8 mouse cellular contexts compared by ENCODE assay signal in genomic region chr19:56723331-56724125, GRCm38 (mm10). TPM values are rescaled to one million over a fixed set of nuclear protein-coding genes. Genes with fewer than 3 reads are reported as not detected.
DNase-seq lines count a peak whose midpoint lies in the region; ATAC-seq and TF ChIP-seq lines count a peak whose summit lies in the region.

No protein-coding gene starts in this region.

- H3K4me2 ChIP-seq in intestine, embryonic 16.5 days (ENCODE audit: low read depth, low read length), result peak overlapping the region; percentile 97
- H3K4me2 ChIP-seq in neural tube, embryonic 15.5 days, result peak overlapping the region; percentile 96

- peak; percentile 71 for ATAC-seq in intestine, embryonic 16.5 days
- ATAC-seq in neural tube, embryonic 15.5 days (ENCODE audit: low FRiP score), result no peak

- H3K27ac ChIP-seq in bone marrow macrophage, adult 2 months (ENCODE audit: insufficient read depth, low read depth, low read length), result no peak overlapping the region
- H3K27ac ChIP-seq in intestine, embryonic 16.5 days (ENCODE audit: low read length), result no peak overlapping the region
- H3K27ac ChIP-seq in neural tube, embryonic 15.5 days (replicated peaks), result no peak overlapping the region

- TF ChIP-seq CTCF in bone marrow macrophage, adult 2 months (IDR thresholded peaks at IDR 0.05; ENCODE audit: low read depth, low read length), result no peak
- no peak for TF ChIP-seq CTCF in lung, adult 2 months (IDR thresholded peaks at IDR 0.05; ENCODE audit: insufficient read depth, low read length)

- H3K9ac ChIP-seq in intestine, embryonic 16.5 days (ENCODE audit: low read depth, low read length), result peak overlapping the region; percentile 70
- peak overlapping the region; percentile 5 for H3K9ac ChIP-seq in neural tube, embryonic 15.5 days (replicated peaks)

- H3K27me3 ChIP-seq in intestine, embryonic 16.5 days (replicated peaks; ENCODE audit: control insufficient read depth, insufficient read depth, low read length), result peaks cover 36% of the 10 kb centered on the region
- H3K27me3 ChIP-seq in neural tube, embryonic 15.5 days (replicated peaks), result peaks cover 63% of the 10 kb centered on the region

- no peaks in the 10 kb centered on the region for H3K9me3 ChIP-seq in intestine, embryonic 16.5 days (ENCODE audit: control insufficient read depth, low read length)
- no peaks in the 10 kb centered on the region for H3K9me3 ChIP-seq in neural tube, embryonic 15.5 days (replicated peaks)

- DNase-seq in heart, adult 18-20 months, result peak; percentile 56 to 66
- DNase-seq in heart, adult 9 months (ENCODE audit: low spot score in 2 of 2), result no peak
- DNase-seq in gastrocnemius, postnatal 25 days, result peak; percentile 45
- no peak for DNase-seq in lung, adult 2 months
- no peak for DNase-seq in left cerebral cortex, postnatal 14 days (ENCODE audit: low spot score in 2 of 2)

- intact Hi-C loops in left cerebral cortex, postnatal 14 days (cut with DNase I), result loop anchor here (5.0 kb wide), 3 partner anchors 76 to 301 kb away; no protein-coding TSS in a partner anchor

- peaks cover 10% of the 10 kb centered on the region for H3K4me1 ChIP-seq in bone marrow macrophage, adult 2 months (ENCODE audit: control insufficient read depth, insufficient read depth, low read length)
- H3K4me1 ChIP-seq in intestine, embryonic 16.5 days (ENCODE audit: control insufficient read depth, insufficient read depth, low read length), result peaks cover 29% of the 10 kb centered on the region
- peaks cover 9% of the 10 kb centered on the region for H3K4me1 ChIP-seq in lung, adult 2 months (ENCODE audit: control insufficient read depth, insufficient read depth, low read length)
- H3K4me1 ChIP-seq in neural tube, embryonic 15.5 days, result peaks cover 54% of the 10 kb centered on the region

- WGBS in intestine, embryonic 16.5 days, result under 1% methylated on average over 69 of the region's 71 CpGs
- under 1% methylated on average over 71 of the region's 71 CpGs for WGBS in lung, adult 2 months
- WGBS in neural tube, embryonic 15.5 days, result under 1% methylated on average over 71 of the region's 71 CpGs

- peak overlapping the region; percentile 43 for H3K4me3 ChIP-seq in bone marrow macrophage, adult 2 months (ENCODE audit: insufficient read depth, low read length)
- H3K4me3 ChIP-seq in intestine, embryonic 16.5 days (ENCODE audit: low read length), result peak overlapping the region; percentile 64
- peak overlapping the region; percentile 72 for H3K4me3 ChIP-seq in lung, adult 2 months (replicated peaks; ENCODE audit: extremely low read depth, low read depth, low read length)
- H3K4me3 ChIP-seq in neural tube, embryonic 15.5 days (replicated peaks), result peak overlapping the region; percentile 55

- H3K36me3 ChIP-seq in intestine, embryonic 16.5 days (ENCODE audit: control insufficient read depth, insufficient read depth, low read length), result no peaks in the 10 kb centered on the region
- no peaks in the 10 kb centered on the region for H3K36me3 ChIP-seq in neural tube, embryonic 15.5 days

- no peak for TF ChIP-seq POLR2A in bone marrow macrophage, adult 2 months (IDR thresholded peaks at IDR 0.05; ENCODE audit: borderline replicate concordance, low read depth, low read length)
- no peak for TF ChIP-seq POLR2A in lung, adult 2 months (IDR thresholded peaks at IDR 0.05; ENCODE audit: borderline replicate concordance, extremely low read depth, low read depth, low read length)

RNA-seq across cellular contexts. Expression of gene Adrb1, which starts 1.5 kb away (rescaled TPM):
- total RNA-seq in heart, adult 18-20 months (2021), result 10 to 100 TPM; 15.6 to 15.8 TPM
- not detected in 2 replicates for polyA plus RNA-seq in bone marrow macrophage, adult 2 months (2012; ENCODE audit: insufficient read depth, insufficient read length, missing spikeins)
- total RNA-seq in gastrocnemius, postnatal 25 days (2021), result under 1 TPM; 0.08 to 0.27 TPM
- polyA plus RNA-seq in intestine, embryonic 16.5 days (2015; fragmentation: Nextera tagmentation; extraction: Ambion mirVana), result 0.35 and 0.36 TPM in 2 replicates
- 81.9 and 120 TPM in 2 replicates for polyA plus RNA-seq in lung, adult 2 months (2012; rRNA removed)
- polyA plus RNA-seq in neural tube, embryonic 15.5 days (2015; fragmentation: Nextera tagmentation; extraction: Ambion mirVana), result 1.0 and 1.1 TPM in 2 replicates
- 10 to 100 TPM; 40.1 to 43.9 TPM for total RNA-seq in left cerebral cortex, postnatal 14 days (2021)

Comparison
In these comparisons a context has a peak if more than half of its experiments do, and no peak if none do; other contexts are left out.
1. DNase-seq: peak in heart, adult 18-20 months (2 of 2) and gastrocnemius, postnatal 25 days (single experiment); none in heart, adult 9 months (0 of 2), lung, adult 2 months (single experiment) and left cerebral cortex, postnatal 14 days (0 of 2).
2. RNA of gene Adrb1, which starts 1.5 kb away (polyA plus RNA-seq): 81.9 to 120 TPM in lung, adult 2 months; 1.0 to 1.1 TPM in neural tube, embryonic 15.5 days, 0.35 to 0.36 TPM in intestine, embryonic 16.5 days and not detected in bone marrow macrophage, adult 2 months; every median in the first group is over 10 times any median in the second.
3. Peak in every context shown above with its lines, with median percentiles within 50 percentile points of each other: H3K4me3 ChIP-seq.